Mouse (Mus musculus): ENCODE results near the gene Asic2.

GRCm38 (mm10) chr11:81039976-81040375 is 928.3 kb downstream of the Asic2 start:
- no peak for TF ChIP-seq CTCF (IDR thresholded peaks at IDR 0.05; ENCODE audit: control insufficient read depth, insufficient read depth, low read length)
- TF ChIP-seq POLR2A (IDR thresholded peaks at IDR 0.05; ENCODE audit: borderline replicate concordance, control insufficient read depth, low read depth, low read length), result no peak
